Mouse (Mus musculus) activated CD4-positive, CD25-positive, alpha-beta regulatory T cell (primary cell): ENCODE measurements around the gene Fgb. TPM values are rescaled to one million over a fixed set of nuclear protein-coding genes. Genes with fewer than 3 reads are reported as not detected.

ENCODE experiments used
- polyA plus RNA-seq, 2 experiments: library from polyadenylated mRNA; unstranded; fragments of 100-300 nt; shearing (Covaris generic); gene quantifications; one replicate each; pipeline ENCODE4 v1.2.1; 2017

The Fgb gene
- not detected for polyA plus RNA-seq

DNA sequence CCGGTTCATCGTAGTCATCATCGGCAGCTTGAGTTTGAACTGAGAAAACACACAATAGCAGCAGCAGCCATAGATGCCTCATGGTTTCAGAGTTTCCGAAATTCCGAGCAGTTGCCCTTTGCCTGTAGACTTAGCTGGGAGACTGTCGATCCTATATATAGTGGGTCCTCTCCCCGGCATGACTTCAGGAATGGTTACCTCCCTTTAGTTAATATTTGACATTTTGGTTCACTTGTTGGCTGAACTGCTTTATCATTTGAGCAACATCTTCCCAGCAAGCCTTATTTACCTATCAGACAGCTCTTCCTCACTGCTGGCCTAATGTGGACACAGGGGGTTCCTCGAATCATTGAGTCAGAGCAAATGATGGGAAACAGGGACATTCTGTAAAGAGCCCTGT lies at the start of gene Fgb:
Gene Fgb, minus strand, starts transcription at position 184 of the 400 bp plus-strand sequence.

GRCm38 (mm10) chr3:83055281-83056038 lies 5.8 kb upstream of the Fgb start, which contains the start of gene Plrg1:
Gene Plrg1, plus strand, starts transcription at chr3:83055522.

GRCm38 (mm10) chr3:83025475-83026301 lies 24.0 kb downstream of the Fgb start, which contains the start of gene Fga:
Gene Fga, plus strand, starts transcription at chr3:83026076.

GRCm38 (mm10) chr3:83007557-83007956 lies 42.1 kb downstream of the Fgb start, which contains the start of gene Fgg:
Gene Fgg, plus strand, starts transcription at chr3:83007724.

Other genes with a start within 250 kb of the Fgb start
- under 1 TPM in 1 of 2 experiments, not detected in 1; 0.31 TPM for gene Rbm46, start 173.4 kb downstream of the Fgb start, polyA plus RNA-seq
- under 1 TPM in 1 of 2 experiments, not detected in 1; 0.29 TPM for gene Lrat, start 145.9 kb downstream of the Fgb start, polyA plus RNA-seq
- gene Fgg, start 42.1 kb downstream of the Fgb start, polyA plus RNA-seq: not detected
- gene Fga, start 23.8 kb downstream of the Fgb start, polyA plus RNA-seq: not detected
- 10 to 100 TPM; 66.4 to 72.6 TPM for gene Plrg1, start 5.7 kb upstream of the Fgb start, polyA plus RNA-seq
- gene Dchs2, start 78.1 kb upstream of the Fgb start, polyA plus RNA-seq: under 1 TPM in 1 of 2 experiments, not detected in 1; 0.12 TPM